Mouse (Mus musculus) intestine, embryonic 16.5 days (tissue): ENCODE data around the gene Kmt2d. TPM values are rescaled to one million over a fixed set of nuclear protein-coding genes. Genes with fewer than 3 reads are reported as not detected.

Source experiments
- ATAC-seq: fragments of 200-750 bp; cut with Nextera tagmentation; 2 replicates; pipeline ENCODE4 v1.8.0; 2017; ENCODE audit warnings: moderate TSS enrichment, moderate library complexity
- H3K27ac ChIP-seq: fragments of 300-500 bp; sonication (generic); 2 replicates; pipeline ENCODE4 v1.5.1; 2014; ENCODE audit warnings: mild to moderate bottlenecking, low read length
- H3K27me3 ChIP-seq: fragments of 300-500 bp; sonication (generic); replicated peaks from 2 replicates; pipeline ENCODE4 v1.6.1; 2014; ENCODE audit warnings: low read length, control low read depth, mixed read lengths; ENCODE audit not compliant: control insufficient read depth, insufficient read depth
- H3K36me3 ChIP-seq: fragments of 300-500 bp; sonication (generic); 2 replicates; pipeline ENCODE4 v1.6.1; 2014; ENCODE audit warnings: low read length, control low read depth; ENCODE audit not compliant: control insufficient read depth, insufficient read depth
- H3K4me1 ChIP-seq: fragments of 300-500 bp; sonication (generic); 2 replicates; pipeline ENCODE4 v1.6.1; 2014; ENCODE audit warnings: low read length, control low read depth, mixed read lengths; ENCODE audit not compliant: control insufficient read depth, insufficient read depth
- H3K4me2 ChIP-seq: fragments of 300-500 bp; sonication (generic); 2 replicates; pipeline ENCODE4 v1.6.1; 2014; ENCODE audit warnings: low read depth, low read length, control low read depth
- H3K4me3 ChIP-seq: fragments of 300-500 bp; sonication (generic); 2 replicates; pipeline ENCODE4 v1.5.1; 2014; ENCODE audit warnings: mild to moderate bottlenecking, low read length
- H3K9ac ChIP-seq: fragments of 300-500 bp; sonication (generic); 2 replicates; pipeline ENCODE4 v1.6.1; 2014; ENCODE audit warnings: low read depth, low read length
- H3K9me3 ChIP-seq: fragments of 300-500 bp; sonication (generic); 2 replicates; pipeline ENCODE4 v1.6.1; 2016; ENCODE audit warnings: low read length, control low read depth; ENCODE audit not compliant: control insufficient read depth
- WGBS: fragments of 180-500 bp; shearing (Covaris S2); extraction: QIAGEN DNeasy Blood & Tissue Kit; methylation state at CpG from one replicate; pipeline ENCODE4 v1.1.7; 2014; 5-methylcytosine and 5-hydroxymethylcytosine counted together
- polyA plus RNA-seq: library from polyadenylated mRNA; unstranded; fragments of >200 nt; fragmentation: Nextera tagmentation; extraction: Ambion mirVana; gene quantifications from 2 replicates; pipeline ENCODE4 v1.2.1, GENCODE M21; 2015

Kmt2d gene
- polyA plus RNA-seq, 1 experiment from 2014 or later = 7.7 TPM

DNA sequence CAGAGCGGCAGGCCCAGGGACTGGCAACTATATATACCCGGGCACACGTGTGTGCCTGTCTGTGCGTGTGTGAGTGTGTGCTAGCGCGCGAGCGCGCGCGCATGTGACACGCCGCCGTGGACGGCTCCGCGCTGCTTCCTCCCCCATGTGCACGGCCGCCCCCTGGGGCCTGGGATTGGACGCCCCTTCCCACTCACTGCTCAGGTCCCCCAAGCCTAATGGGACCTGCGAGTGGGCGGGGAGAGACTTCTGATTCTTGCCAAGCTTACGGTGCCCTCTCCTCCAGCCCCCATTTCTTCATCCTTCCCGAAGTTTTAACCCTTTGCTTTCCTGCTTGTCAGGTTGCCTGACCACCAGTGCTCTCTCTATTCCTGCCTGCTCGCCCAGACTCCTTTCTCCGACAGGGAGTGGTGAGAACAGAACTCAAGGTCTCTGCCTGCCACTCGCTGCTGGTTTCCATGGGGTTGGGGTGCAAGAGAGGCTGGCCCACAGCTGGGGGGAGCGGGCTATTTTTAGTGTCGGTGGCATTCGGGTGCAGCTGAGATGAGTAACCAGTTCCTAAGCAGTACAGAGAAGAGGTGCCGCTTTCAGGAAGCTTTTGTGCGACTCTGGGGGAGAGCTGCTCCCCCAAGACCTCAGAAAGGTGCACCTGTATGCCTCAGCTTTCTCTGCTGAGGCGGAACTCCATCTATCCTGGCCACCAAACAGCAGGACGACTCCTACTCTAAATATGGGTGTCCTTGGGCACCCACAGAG, 62.9 kb downstream of the Kmt2d start:
- Histone ChIP-seq H3K4me1 (peaks cover 33% of the 10 kb centered on the region), H3K9ac (peak overlapping the region; percentile 56), H3K27me3 (peaks cover 65% of the 10 kb centered on the region), H3K4me3 (peak overlapping the region; percentile 45), H3K9me3 (no peaks in the 10 kb centered on the region), H3K4me2 (peak overlapping the region; percentile 81), H3K36me3 (peaks cover under 1% of the 10 kb centered on the region; the same call in 1 of the 2 replicates), H3K27ac (no peak overlapping the region)
- WGBS = 2% methylated on average over 26 of the region's 34 CpGs
- ATAC-seq = no peak

DNA sequence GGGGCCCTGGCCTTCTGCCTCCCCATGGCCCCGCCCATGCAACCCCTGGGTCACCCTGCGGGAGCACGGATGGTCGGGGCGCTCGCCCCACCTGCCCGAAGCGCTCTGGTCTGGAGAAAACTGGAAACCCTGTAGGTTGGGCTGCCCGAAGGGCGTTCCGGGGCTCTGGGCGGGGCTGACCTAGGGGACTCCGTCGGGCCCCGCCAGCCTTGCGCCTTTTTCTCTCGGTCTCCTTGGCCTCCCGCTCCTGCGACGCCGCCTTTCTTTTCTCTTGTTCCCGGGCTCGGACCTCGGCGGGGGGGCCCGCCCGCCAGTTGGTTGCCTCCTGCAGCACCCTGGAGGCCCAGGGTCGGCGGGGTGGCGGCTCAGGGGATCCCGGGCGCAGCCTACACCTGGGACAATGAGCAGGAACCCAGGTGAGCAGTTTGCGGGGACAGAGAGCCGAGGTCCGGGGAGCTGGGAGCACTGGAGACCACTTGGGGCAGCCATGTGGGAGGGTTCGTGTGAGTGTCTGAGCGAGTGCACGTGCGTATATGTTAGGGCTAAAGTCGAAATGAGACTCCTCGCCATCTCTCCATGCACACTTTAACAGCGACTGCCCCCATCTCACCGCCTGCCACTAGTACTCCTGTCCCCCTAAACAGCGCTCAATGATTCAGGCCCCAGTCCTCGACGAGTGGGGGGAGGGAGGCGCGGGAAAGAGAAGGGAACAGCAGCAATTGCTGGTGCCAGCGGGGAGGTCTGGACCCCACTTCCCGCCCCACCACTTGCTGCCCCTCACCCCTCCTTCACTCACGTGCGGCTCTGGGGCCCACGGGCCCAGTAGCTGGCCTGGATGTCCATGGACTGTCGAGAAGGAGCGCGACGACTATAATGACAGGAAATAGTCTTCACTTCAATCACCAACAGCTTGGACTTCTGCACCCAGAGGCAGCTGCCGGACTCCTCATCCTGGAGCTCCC, 63.9 kb downstream of the Kmt2d start:
- peak; percentile 49 for ATAC-seq
- Histone ChIP-seq H3K4me1 (peaks cover 33% of the 10 kb centered on the region), H3K4me3 (peak overlapping the region; percentile 45), H3K9ac (peak overlapping the region; percentile 57), H3K4me2 (peak overlapping the region; percentile 81), H3K27me3 (peaks cover 72% of the 10 kb centered on the region), H3K36me3 (no peaks in the 10 kb centered on the region), H3K9me3 (no peaks in the 10 kb centered on the region), H3K27ac (no peak overlapping the region)
- under 1% methylated on average over 57 of the region's 58 CpGs for WGBS

DNA sequence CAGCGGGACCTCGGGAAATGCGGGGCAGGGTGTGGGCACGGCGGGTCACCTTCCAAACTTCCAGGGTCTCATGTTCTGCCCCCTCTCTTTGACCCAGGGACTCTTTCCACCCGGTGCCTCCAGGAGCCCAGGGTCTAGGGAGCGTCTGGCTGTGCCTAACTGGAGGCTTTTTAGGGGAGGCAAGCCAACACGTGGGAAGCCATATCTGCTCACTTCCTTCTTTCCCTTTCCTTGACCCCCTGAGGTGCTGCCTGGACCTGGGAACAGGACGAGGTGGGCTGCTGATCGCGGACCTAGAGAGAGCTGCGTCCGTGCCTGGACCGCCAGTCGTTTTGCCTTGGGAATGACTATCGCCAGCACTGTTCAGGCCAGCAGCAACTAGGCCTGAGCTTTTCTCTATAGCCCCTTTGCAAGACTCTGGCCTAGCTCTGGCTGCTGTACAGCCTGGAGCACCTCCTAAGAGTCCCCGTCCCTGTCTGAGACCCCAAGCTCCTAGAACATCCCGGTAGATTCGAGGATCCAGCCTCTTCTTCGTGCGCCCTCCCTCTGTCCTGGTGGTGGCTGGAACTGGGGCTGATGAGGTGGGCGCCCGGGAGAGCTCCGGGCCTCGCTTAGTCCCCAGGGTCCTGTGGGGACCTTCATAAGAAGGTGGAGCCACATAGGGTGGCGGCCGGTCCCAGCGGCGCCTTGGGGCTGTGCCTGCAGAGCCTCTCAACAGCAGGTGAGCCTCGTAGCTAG, 64.8 kb downstream of the Kmt2d start:
- Histone ChIP-seq H3K4me1 (peaks cover 33% of the 10 kb centered on the region), H3K36me3 (no peaks in the 10 kb centered on the region), H3K4me2 (peak overlapping the region; percentile 81), H3K4me3 (peak overlapping the region; percentile 52), H3K27ac (no peak overlapping the region), H3K9me3 (no peaks in the 10 kb centered on the region), H3K9ac (peak overlapping the region; percentile 68; the same call in 1 of the 2 replicates), H3K27me3 (peaks cover 78% of the 10 kb centered on the region)
- ATAC-seq = 0 out of 2 replicates have a peak, but pooled peaks have one; percentile 2
- 16% methylated on average over 30 of the region's 30 CpGs for WGBS

DNA sequence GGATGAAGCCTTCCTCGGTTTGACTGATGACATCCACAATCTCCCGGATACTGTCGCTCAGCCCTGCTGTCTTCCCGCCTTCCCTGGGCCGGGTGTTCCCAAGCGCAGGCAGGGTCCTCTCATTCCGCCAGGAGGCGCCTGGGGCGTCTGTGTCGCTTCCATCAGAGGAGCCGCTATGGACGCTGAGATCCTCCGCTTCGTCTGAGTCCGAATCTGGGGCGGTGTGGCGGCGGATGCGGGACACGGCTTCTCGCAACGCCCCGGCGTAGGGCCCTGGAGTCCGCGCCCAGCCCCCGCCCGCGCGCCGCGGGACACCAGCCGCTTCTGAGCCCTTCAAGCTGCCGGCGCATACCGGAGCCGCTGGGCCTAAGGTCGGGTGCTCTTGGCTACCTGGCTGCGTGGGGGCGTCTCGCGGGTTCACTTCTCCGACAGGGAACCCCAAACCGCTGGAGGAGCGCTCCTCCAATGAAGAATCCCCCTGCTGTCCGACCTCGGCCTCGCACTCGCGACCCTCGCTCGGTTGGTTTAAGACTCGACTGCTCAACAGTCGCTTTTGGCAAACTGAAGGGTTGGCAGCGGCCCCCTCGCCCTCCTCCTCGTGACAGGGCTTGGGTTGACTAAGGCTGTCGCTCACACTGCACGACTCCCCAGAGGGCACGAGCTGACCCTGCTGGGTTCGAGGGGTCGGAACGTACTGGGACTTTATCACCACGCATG, 65.5 kb downstream of the Kmt2d start:
- Histone ChIP-seq H3K9me3 (no peaks in the 10 kb centered on the region), H3K4me3 (peak overlapping the region; percentile 52), H3K27ac (no peak overlapping the region), H3K4me2 (peak overlapping the region; percentile 84), H3K9ac (peak overlapping the region; percentile 68), H3K36me3 (no peaks in the 10 kb centered on the region), H3K27me3 (peaks cover 78% of the 10 kb centered on the region), H3K4me1 (peaks cover 33% of the 10 kb centered on the region)
- 2% methylated on average over 64 of the region's 64 CpGs for WGBS
- ATAC-seq = peak; percentile 52

DNA sequence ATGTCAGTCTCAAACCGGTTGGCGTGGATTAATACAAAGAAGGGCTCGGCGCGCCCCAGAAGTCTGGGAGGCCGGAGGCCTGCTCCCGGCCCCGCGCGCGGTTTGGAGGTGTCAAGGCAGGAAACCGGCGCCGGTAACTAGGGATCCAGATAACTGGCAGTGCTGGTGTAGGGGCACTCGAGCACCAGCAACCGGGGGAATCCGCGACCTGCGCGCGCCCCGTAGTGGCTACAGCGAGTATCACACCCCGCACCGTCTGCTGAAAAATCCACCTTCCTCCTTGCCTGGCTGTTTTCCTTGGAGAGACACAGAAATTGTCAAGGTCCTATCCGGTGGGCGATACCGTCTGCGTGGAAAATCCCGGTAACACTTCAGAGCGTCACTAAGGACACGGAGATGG, 67.0 kb downstream of the Kmt2d start:
- Histone ChIP-seq H3K36me3 (no peaks in the 10 kb centered on the region), H3K9me3 (no peaks in the 10 kb centered on the region), H3K27ac (no peak overlapping the region), H3K9ac (no peak overlapping the region), H3K4me1 (peaks cover 33% of the 10 kb centered on the region), H3K4me3 (peak overlapping the region; percentile 22; the same call in 1 of the 2 replicates), H3K27me3 (peaks cover 79% of the 10 kb centered on the region), H3K4me2 (peak overlapping the region; percentile 46)
- 0 out of 2 replicates have a peak, but pooled peaks have one; percentile 19 for ATAC-seq
- WGBS = 2% methylated on average over 32 of the region's 32 CpGs

DNA sequence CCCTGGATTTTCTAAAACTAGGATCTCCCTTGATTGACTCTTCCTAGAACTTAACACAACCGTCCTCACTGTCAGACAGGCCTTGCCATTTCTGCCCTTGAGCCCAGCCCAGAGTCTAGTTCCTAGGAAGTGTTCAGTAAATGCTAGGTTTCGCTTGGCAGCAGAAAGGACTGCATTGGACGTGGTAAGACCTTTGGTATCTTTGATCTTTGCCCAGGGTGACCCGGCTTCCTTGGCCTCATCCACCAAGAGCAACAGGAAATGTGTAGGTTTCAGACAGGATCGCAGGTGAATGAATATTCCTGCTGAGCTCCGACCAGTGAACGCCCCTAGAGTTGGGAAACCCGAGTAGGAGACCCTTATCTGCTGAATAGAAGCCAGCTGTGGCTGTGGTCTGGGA, 68.1 kb downstream of the Kmt2d start:
- peak; percentile 42; the same call in 1 of the 2 replicates for ATAC-seq
- 6% methylated on average over 8 of the region's 8 CpGs for WGBS

DNA sequence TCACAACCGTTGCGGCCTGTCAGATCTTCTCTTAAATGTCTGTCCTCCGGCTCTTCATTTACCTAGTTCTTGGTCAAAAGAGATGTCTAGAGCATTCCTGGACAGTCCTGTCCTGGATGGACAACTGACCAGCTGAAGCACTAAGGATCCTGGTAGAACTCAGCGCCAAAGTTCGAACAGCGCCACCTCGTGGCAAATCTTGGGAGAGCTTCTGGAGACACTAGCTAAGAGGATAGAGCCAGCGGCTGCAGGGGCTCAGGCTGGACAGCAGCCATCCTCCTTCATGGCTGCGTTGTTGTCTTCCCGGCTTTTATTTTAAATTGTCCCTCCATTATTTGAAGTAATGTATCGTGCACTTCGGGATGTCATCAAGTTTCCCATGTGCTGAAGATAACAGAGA, 71.6 kb downstream of the Kmt2d start:
- H3K27ac ChIP-seq = no peak overlapping the region
- H3K9me3 ChIP-seq = no peaks in the 10 kb centered on the region
- peaks cover 76% of the 10 kb centered on the region for H3K27me3 ChIP-seq
- H3K4me2 ChIP-seq = no peak overlapping the region
- peaks cover 9% of the 10 kb centered on the region; the same call in 1 of the 2 replicates for H3K4me1 ChIP-seq
- no peak for ATAC-seq
- H3K36me3 ChIP-seq = no peaks in the 10 kb centered on the region
- H3K9ac ChIP-seq = no peak overlapping the region
- H3K4me3 ChIP-seq = no peak overlapping the region
- 11% methylated on average over 12 of the region's 12 CpGs for WGBS

More for the DNA sequence above, 68.1 kb downstream of the Kmt2d start:
- Histone ChIP-seq H3K9ac (no peak overlapping the region), H3K9me3 (no peaks in the 10 kb centered on the region), H3K4me3 (no peak overlapping the region), H3K4me1 (peaks cover 26% of the 10 kb centered on the region), H3K27ac (peak overlapping the region; percentile 16; the same call in 1 of the 2 replicates), H3K4me2 (peak overlapping the region; percentile 1; the same call in 1 of the 2 replicates), H3K27me3 (peaks cover 79% of the 10 kb centered on the region), H3K36me3 (no peaks in the 10 kb centered on the region)

DNA sequence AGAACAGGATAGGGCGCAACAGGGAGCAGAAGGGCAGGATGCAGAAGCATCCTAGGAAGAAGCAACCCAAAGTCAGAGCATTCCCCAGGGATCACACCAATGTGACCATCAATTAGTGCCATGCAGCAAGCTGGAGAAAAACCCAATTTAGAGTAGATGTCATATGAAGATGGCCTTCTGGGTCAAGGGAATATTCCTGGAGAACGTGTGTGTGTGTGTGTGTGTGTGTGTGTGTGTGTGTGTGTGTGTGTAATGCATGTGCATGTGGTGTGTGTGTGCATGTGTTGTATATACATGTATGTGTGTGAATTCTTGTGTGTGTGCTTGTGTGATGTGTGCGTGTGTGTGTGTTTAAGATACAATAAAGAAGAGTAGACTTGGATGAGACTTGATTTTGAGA, 72.1 kb downstream of the Kmt2d start:
- no peak for ATAC-seq
- Histone ChIP-seq H3K9me3 (no peaks in the 10 kb centered on the region), H3K9ac (no peak overlapping the region), H3K36me3 (no peaks in the 10 kb centered on the region), H3K4me1 (peaks cover 8% of the 10 kb centered on the region; the same call in 1 of the 2 replicates), H3K4me3 (no peak overlapping the region), H3K4me2 (no peak overlapping the region), H3K27me3 (peaks cover 78% of the 10 kb centered on the region), H3K27ac (no peak overlapping the region)
- 45% methylated on average over 3 of the region's 3 CpGs for WGBS
